Mouse (Mus musculus) embryonic stem cell, embryonic (primary cell): ENCODE measurements at regions not wholly inside any gene's neighbourhood (a gene's known extent, or its start where the extent isn't known, plus 50 kb on each side); places are given as distances from the start of the nearest gene placed in this dataset.

Experiments
- CTCF ChIA-PET, 4 experiments: fragments of 300-600 bp in 2 of 4; fragments of 350-600 bp in 2 of 4; sonication (Branson Sonifier 250); formaldehyde crosslinking; loops; one replicate each; lab custom pipeline; 2022; ENCODE audit warnings: inconsistent platforms in 2 of 4; lab: Charles Lee
- POLR2A ChIA-PET, 4 experiments: fragments of 300-600 bp in 2 of 4; fragments of 350-600 bp in 2 of 4; sonication (Branson Sonifier 250); formaldehyde crosslinking; loops; one replicate each; lab custom pipeline; 2022; ENCODE audit warnings: antibody characterized with exemption in 4 of 4, inconsistent platforms in 1 of 4; lab: Charles Lee

DNA sequence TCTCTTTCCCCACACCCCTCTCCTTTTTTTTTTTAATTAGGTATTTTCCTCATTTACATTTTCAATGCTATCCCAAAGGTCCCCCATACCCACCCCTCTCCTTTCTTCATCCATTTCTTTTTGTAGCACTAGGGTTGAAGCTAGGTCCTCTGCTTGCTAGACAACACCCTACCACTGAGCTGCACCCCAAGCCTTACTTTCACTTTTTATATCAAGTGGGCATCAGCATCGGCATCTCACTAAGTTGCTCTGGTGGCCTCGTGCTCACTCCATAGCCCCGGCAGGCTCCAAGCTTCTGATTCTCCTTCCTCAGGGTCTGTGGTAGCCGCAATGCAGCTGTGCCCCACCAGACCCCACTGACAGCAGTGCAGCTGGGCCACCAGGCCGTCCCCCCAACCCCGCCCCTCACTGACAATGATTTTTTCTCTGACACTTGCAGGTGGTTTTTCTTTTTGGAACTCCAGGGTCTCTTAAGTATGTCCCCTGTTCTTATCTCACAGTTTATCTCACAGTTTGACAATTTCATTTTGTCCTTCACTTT is 77.5 kb downstream of the Nufip1 start:
- ChIA-PET CTCF (interaction anchor here in 1 of 4 experiments (0.5 kb wide), 1 partner anchor 279 kb away, joined by 4 read pairs; no protein-coding TSS in a partner anchor), POLR2A (interaction anchor here (0.6 to 1.4 kb wide), 9 partner anchors 12 to 289 kb away, joined by 3 to 6 read pairs (median 4); no protein-coding TSS in a partner anchor)

- CTCF ChIA-PET = interaction anchor here in 2 of 4 experiments (0.5 to 1.5 kb wide), 5 partner anchors 20 to 936 kb away, joined by 3 to 6 read pairs (median 3); no protein-coding TSS in a partner anchor
- POLR2A ChIA-PET = interaction anchor here in 3 of 4 experiments (0.7 to 2.0 kb wide), 5 partner anchors 49 to 231 kb away, joined by 3 to 9 read pairs (median 3); partner anchors contain the start of gene Tsc22d1 (in 1 of the 3)
These were observed 84.6 kb downstream of the Nufip1 start for GRCm38 (mm10) chr14:76195324-76195723.

GRCm38 (mm10) chr14:76197357-76197756 is 86.7 kb downstream of the Nufip1 start:
- CTCF ChIA-PET = no interaction called here
- POLR2A ChIA-PET = interaction anchor here in 1 of 4 experiments (1.1 kb wide), 1 partner anchor 25 kb away, joined by 3 read pairs; no protein-coding TSS in a partner anchor

DNA sequence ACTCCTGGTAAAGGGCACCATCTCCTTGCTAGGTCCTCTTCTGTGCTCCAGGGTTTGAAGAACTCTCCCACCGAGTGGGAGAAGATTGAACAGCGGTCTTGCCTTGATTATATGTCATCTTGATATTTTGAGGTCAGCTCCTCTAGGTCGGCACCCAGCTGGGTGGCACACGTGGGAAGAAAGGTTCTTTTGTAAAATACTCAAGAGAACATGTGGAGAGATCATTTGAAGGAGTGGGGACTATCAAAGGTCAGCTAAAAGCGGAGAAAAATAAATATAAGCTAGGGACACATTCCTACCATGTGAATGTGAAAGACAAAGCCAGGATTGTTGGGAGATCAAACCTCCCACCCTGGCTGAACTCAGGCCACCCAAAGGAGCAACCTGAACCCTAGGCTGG is 87.7 kb downstream of the Nufip1 start:
- ChIA-PET POLR2A (interaction anchor here in 1 of 4 experiments (0.6 to 1.1 kb wide), 2 partner anchors 24 to 278 kb away, joined by 3 read pairs; no protein-coding TSS in a partner anchor), CTCF (interaction anchor here in 1 of 4 experiments (1.3 kb wide), 1 partner anchor 19 kb away, joined by 3 read pairs; no protein-coding TSS in a partner anchor)

GRCm38 (mm10) chr14:76202595-76202994 is 91.9 kb downstream of the Nufip1 start:
- CTCF ChIA-PET = interaction anchor here in 1 of 4 experiments (0.7 kb wide), 1 partner anchor 523 kb away, joined by 3 read pairs; no protein-coding TSS in a partner anchor
- POLR2A ChIA-PET = interaction anchor here in 1 of 4 experiments (1.2 kb wide), 1 partner anchor 63 kb away, joined by 4 read pairs; no protein-coding TSS in a partner anchor

- CTCF ChIA-PET = no interaction called here
These were observed 92.4 kb downstream of the Nufip1 start for GRCm38 (mm10) chr14:76203135-76203534.

GRCm38 (mm10) chr14:76216446-76217177 is 105.9 kb downstream of the Nufip1 start:
- POLR2A ChIA-PET = interaction anchor here (0.5 to 7.0 kb wide), 23 partner anchors 9 to 644 kb away, joined by 3 to 31 read pairs (median 3); partner anchors contain the start of genes Tsc22d1 (in 2 of the 4), Gpalpp1 (in 1 of the 4) and Nufip1 (in 1 of the 4)
- CTCF ChIA-PET = interaction anchor here (0.6 to 2.2 kb wide), 6 partner anchors 10 to 209 kb away, joined by 3 to 6 read pairs (median 3); no protein-coding TSS in a partner anchor

More at GRCm38 (mm10) chr14:76203135-76203534, 92.4 kb downstream of the Nufip1 start:
- POLR2A ChIA-PET = no interaction called here

DNA sequence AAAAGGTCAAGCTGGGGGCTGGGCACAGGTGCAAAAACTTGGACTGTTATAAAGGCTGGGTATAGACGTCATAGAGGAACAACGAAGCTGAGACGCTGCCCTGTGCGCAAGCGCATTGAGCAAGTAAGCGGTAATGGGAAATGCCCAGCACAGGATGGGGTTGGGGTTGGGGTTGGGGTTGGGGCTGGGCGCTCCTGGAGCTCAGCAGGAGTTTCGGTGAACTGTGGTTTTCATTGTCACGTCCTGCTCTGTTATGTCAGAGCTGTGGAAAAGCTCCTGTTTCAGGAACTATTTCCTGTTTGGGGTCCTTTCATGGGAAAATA is 106.4 kb downstream of the Nufip1 start:
- POLR2A ChIA-PET = interaction anchor here (0.5 to 7.0 kb wide), 23 partner anchors 10 to 644 kb away, joined by 3 to 31 read pairs (median 3); partner anchors contain the start of gene Tsc22d1 (in 2 of the 4)
- CTCF ChIA-PET = interaction anchor here in 3 of 4 experiments (0.6 to 2.2 kb wide), 7 partner anchors 10 to 250 kb away, joined by 3 to 6 read pairs (median 3); no protein-coding TSS in a partner anchor

DNA sequence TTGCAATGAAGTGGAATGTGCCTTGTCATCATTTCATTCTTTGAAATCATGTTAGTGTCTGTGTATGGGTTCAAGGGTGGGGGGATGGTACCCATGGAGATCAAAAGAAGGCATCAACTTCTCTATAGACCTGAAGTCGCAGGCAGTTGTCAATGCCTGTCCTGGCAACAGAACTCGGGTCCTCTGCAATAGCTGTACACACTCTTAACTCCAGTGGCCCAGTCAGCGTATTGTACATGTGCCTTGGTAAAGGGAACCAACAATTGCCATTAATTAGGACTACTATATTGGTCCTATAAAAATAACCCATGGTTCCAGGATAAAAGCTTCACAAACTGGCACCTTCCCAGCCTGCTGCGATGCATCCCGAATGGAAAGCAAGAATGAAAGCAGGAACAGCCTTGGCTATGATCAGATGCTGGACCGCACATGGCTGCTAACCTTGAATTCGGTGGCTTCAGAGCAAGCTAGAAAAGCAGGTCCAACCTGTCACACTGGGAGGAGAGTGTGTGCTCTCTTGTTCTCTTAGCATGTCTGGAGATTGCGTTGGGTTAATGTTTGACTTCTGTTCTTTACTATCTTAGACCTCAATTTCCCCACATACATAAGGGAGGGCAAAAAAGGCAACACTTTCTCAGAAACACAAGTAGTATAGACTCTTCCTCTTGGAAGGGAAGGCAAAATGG is 107.0 kb downstream of the Nufip1 start:
- ChIA-PET POLR2A (interaction anchor here in 3 of 4 experiments (0.5 to 7.0 kb wide), 18 partner anchors 10 to 643 kb away, joined by 3 to 31 read pairs (median 3); partner anchors contain the start of gene Tsc22d1 (in 2 of the 3)), CTCF (interaction anchor here in 2 of 4 experiments (0.6 to 2.2 kb wide), 5 partner anchors 9 to 249 kb away, joined by 3 to 6 read pairs (median 3); no protein-coding TSS in a partner anchor)

DNA sequence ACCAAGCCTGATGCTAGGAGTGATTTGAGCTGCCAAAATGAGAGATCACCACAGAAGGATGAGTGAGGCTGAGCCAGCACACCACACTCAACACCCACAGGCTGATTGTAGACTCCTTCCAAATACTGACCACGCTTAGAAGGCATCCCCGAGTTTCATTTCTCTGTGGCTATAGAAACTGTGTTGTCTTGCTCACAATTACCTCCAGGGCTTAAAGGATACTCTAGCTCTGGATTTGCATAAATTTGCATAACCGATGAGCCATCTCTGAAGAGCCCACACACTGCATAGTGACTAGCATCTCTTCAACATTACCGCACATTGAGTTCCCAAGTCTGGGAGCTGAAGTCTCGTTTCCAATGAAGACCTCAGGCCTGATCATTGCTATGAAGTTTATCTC is 110.3 kb downstream of the Nufip1 start:
- CTCF ChIA-PET = interaction anchor here in 1 of 4 experiments (0.9 kb wide), 1 partner anchor 28 kb away, joined by 3 read pairs; no protein-coding TSS in a partner anchor
- POLR2A ChIA-PET = interaction anchor here (0.5 to 7.0 kb wide), 10 partner anchors 8 to 395 kb away, joined by 3 to 31 read pairs (median 6); partner anchors contain the start of gene Tsc22d1 (in 1 of the 4)

- ChIA-PET POLR2A (interaction anchor here in 3 of 4 experiments (0.6 to 7.0 kb wide), 18 partner anchors 12 to 352 kb away, joined by 3 to 31 read pairs (median 3); partner anchors contain the start of gene Tsc22d1 (in 1 of the 3)), CTCF (interaction anchor here in 2 of 4 experiments (0.6 to 0.9 kb wide), 2 partner anchors 28 to 121 kb away, joined by 3 read pairs; no protein-coding TSS in a partner anchor)
These were observed 111.1 kb downstream of the Nufip1 start for GRCm38 (mm10) chr14:76221617-76222319.

DNA sequence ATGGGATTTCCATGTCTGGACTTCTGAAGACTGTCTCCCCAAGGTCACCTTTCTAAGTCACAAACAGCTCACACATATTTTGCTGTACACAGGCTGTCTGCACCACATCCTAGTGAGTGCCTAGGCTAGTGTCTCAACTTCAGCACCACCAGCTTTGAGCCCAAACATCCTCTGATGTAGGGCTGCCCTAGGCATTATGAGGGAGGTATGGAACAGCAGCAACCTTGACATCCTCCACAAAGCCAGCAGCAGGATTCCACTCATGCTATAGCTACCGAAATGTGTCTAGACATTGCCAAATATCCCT is 111.6 kb downstream of the Nufip1 start:
- ChIA-PET POLR2A (interaction anchor here in 3 of 4 experiments (0.6 to 7.0 kb wide), 18 partner anchors 12 to 1591 kb away, joined by 3 to 31 read pairs (median 3); partner anchors contain the start of gene Tsc22d1 (in 1 of the 3)), CTCF (interaction anchor here in 1 of 4 experiments (0.6 kb wide), 1 partner anchor 122 kb away, joined by 3 read pairs; no protein-coding TSS in a partner anchor)

DNA sequence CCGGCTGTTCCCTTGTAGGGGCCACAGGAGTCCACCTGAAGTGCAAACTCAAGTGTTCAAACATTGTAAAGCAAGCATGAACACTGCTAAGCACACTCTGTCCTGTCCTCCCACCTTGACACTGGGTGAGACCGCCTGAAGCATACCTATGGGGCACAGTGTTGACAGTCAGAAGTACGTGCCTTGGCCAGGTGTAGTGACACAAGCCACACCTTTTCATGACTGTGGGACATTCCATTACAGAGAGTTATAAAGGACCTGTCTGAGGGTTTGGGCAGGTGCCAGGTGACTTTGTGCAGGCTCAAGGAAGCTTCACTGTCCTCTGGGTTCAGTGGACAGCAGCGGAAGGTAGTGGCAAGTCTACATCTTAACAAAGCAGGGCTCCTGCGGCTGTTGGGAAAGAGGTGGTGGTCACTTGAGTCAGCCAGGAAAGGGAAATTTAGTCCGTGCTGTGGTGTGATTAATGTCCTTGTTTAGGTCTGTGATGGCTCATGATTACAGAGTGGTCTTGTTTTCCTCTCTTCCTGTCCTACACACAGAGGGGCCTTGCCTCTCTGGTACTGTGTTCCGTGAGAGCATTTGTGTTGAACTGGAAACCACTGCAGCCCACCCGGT is 112.5 kb downstream of the Nufip1 start:
- ChIA-PET POLR2A (interaction anchor here in 3 of 4 experiments (0.7 to 2.9 kb wide), 3 partner anchors 16 to 272 kb away, joined by 3 to 19 read pairs (median 7); no protein-coding TSS in a partner anchor), CTCF (no interaction called here)

- ChIA-PET CTCF (interaction anchor here in 1 of 4 experiments (0.6 kb wide), 1 partner anchor 38 kb away, joined by 3 read pairs; no protein-coding TSS in a partner anchor), POLR2A (no interaction called here)
These were observed 113.2 kb downstream of the Nufip1 start for GRCm38 (mm10) chr14:76223903-76224302.

DNA sequence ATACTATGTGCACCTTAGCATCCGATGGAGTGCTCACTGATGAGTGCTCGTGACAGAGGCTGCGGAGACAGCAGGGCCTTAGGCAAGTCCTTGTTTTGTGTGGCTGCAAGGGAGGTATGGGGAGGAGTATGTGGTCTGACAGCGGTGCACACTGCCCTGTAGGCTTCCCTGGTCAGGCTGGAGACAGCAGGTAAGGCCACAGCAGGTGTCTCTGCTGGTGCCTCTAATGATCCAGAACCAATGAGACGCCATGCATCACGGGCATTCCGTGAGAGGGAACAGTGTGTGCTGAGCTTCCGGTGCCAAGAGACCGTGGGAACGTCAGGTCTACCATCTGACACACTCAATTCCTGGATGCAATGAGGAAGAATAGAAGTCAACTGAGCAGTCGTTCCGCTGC is 114.8 kb downstream of the Nufip1 start:
- ChIA-PET CTCF (no interaction called here), POLR2A (interaction anchor here in 1 of 4 experiments (0.8 to 1.4 kb wide), 2 partner anchors 9 to 85 kb away, joined by 3 to 4 read pairs; no protein-coding TSS in a partner anchor)

- CTCF ChIA-PET = interaction anchor here in 1 of 4 experiments (1.2 kb wide), 1 partner anchor 9 kb away, joined by 3 read pairs; no protein-coding TSS in a partner anchor
- POLR2A ChIA-PET = interaction anchor here in 2 of 4 experiments (0.6 to 1.5 kb wide), 5 partner anchors 9 to 74 kb away, joined by 3 to 4 read pairs (median 4); no protein-coding TSS in a partner anchor
These were observed 116.1 kb downstream of the Nufip1 start for GRCm38 (mm10) chr14:76226621-76227297.
